Mouse (Mus musculus) CH12.LX (cell line): ENCODE measurements around the gene Tnfsf4. TPM values are rescaled to one million over a fixed set of nuclear protein-coding genes. Genes with fewer than 3 reads are reported as not detected.

Source experiments
- DNase-seq: peaks from one replicate; pipeline ENCODE4 v3.0.0-alpha.2; 2013; ENCODE audit errors: extremely low read depth
- H3K27ac ChIP-seq: 2 replicates; pipeline ENCODE4 v1.5.1; 2012; ENCODE audit warnings: low read depth, mild to moderate bottlenecking, control low read depth, moderate library complexity; ENCODE audit not compliant: insufficient read depth
- H3K27me3 ChIP-seq: replicated peaks from 2 replicates; pipeline ENCODE3; 2012; ENCODE audit warnings: inconsistent platforms
- H3K36me3 ChIP-seq, 2 experiments: replicated peaks in 1 of 2; 2 replicates each; pipeline versions ENCODE3 to v1.6.1; 2012; ENCODE audit warnings: inconsistent platforms in 1 of 2, low read length in 1 of 2, mild to moderate bottlenecking in 1 of 2, mixed read lengths in 1 of 2, moderate library complexity in 1 of 2; ENCODE audit not compliant: control insufficient read depth in 1 of 2, insufficient read depth in 1 of 2
- H3K4me1 ChIP-seq, 2 experiments: 2 replicates each; pipeline ENCODE4 v1.6.1; 2012; ENCODE audit warnings: inconsistent platforms in 1 of 2, moderate library complexity in 1 of 2; ENCODE audit not compliant: insufficient read depth in 2 of 2, control insufficient read depth in 1 of 2
- H3K4me2 ChIP-seq: 2 replicates; pipeline ENCODE4 v1.6.1; 2012; ENCODE audit warnings: low read depth, mild to moderate bottlenecking, control low read depth; ENCODE audit not compliant: poor library complexity, insufficient read depth, severe bottlenecking
- H3K4me3 ChIP-seq, 3 experiments: fragments of 150-350 bp in 1 of 3; sonication (generic) in 1 of 3; replicated peaks in 1 of 3; 2 replicates each; pipeline versions ENCODE3 to v1.5.1; 2011 to 2012; ENCODE audit warnings: low read depth in 2 of 3, low read length in 2 of 3, mild to moderate bottlenecking in 2 of 3, moderate library complexity in 2 of 3, control low read depth in 1 of 3, improper control_type of control experiment in 1 of 3, inconsistent platforms in 1 of 3, mixed read lengths in 1 of 3; ENCODE audit not compliant: poor library complexity in 1 of 3
- H3K79me2 ChIP-seq: replicated peaks from 2 replicates; pipeline ENCODE4 v1.6.1; 2012; ENCODE audit warnings: mild to moderate bottlenecking, moderate library complexity; ENCODE audit not compliant: control insufficient read depth, poor library complexity, insufficient read depth, severe bottlenecking; ENCODE audit errors: extremely low read depth
- H3K9ac ChIP-seq: 2 replicates; pipeline ENCODE4 v1.6.1; 2012; ENCODE audit warnings: low read depth, mild to moderate bottlenecking, control low read depth, moderate library complexity; ENCODE audit not compliant: insufficient read depth
- H3K9me3 ChIP-seq: replicated peaks from 2 replicates; pipeline ENCODE3; 2012; ENCODE audit warnings: low read length, inconsistent platforms, mixed read lengths
- CTCF ChIP-seq, 2 experiments: IDR thresholded peaks in 1 of 2; conservative IDR thresholded peaks in 1 of 2; 2 replicates each; pipeline ENCODE4 v1.5.1; 2011 to 2012; ENCODE audit warnings: low read depth in 2 of 2, low read length in 2 of 2, improper control_type of control experiment in 1 of 2, inconsistent platforms in 1 of 2, mild to moderate bottlenecking in 1 of 2, moderate library complexity in 1 of 2
- EP300 ChIP-seq: IDR thresholded peaks from 2 replicates; pipeline ENCODE4 v1.6.1; 2011; ENCODE audit warnings: low read length, improper control_type of control experiment
- IRF4 ChIP-seq: IDR thresholded peaks from 2 replicates; pipeline ENCODE4 v1.6.1; 2014; ENCODE audit warnings: low read depth, mild to moderate bottlenecking, inconsistent platforms, low read length, improper control_type of control experiment
- KAT2A ChIP-seq: IDR thresholded peaks from 2 replicates; pipeline ENCODE4 v1.6.1; 2012; ENCODE audit warnings: low read length, improper control_type of control experiment, inconsistent platforms; ENCODE audit not compliant: insufficient replicate concordance
- MAX ChIP-seq: IDR thresholded peaks from 2 replicates; pipeline ENCODE4 v1.6.1; 2011; ENCODE audit warnings: low read length, improper control_type of control experiment
- MEF2A ChIP-seq: IDR thresholded peaks from 2 replicates; pipeline ENCODE4 v1.6.1; 2014; ENCODE audit warnings: low read depth, mild to moderate bottlenecking, inconsistent platforms, low read length, improper control_type of control experiment, borderline replicate concordance
- MYC ChIP-seq: IDR thresholded peaks from 2 replicates; pipeline ENCODE4 v1.6.1; 2011; ENCODE audit warnings: low read depth, mild to moderate bottlenecking, improper control_type of control experiment, low read length
- NELFE ChIP-seq: IDR thresholded peaks from 2 replicates; pipeline ENCODE4 v1.6.1; 2011; ENCODE audit warnings: low read depth, low read length, improper control_type of control experiment
- PAX5 ChIP-seq: IDR thresholded peaks from 2 replicates; pipeline ENCODE4 v1.6.1; 2012; ENCODE audit warnings: low read length, inconsistent platforms, mixed read lengths
- RCOR1 ChIP-seq: conservative IDR thresholded peaks from 2 replicates; pipeline ENCODE4 v1.6.1; 2012; ENCODE audit warnings: low read depth, mild to moderate bottlenecking, inconsistent platforms, low read length, improper control_type of control experiment
- SMC3 ChIP-seq: IDR thresholded peaks from 2 replicates; pipeline ENCODE4 v1.6.1; 2011; ENCODE audit warnings: low read depth, low read length, improper control_type of control experiment
- TBP ChIP-seq: conservative IDR thresholded peaks from 2 replicates; pipeline ENCODE4 v1.6.1; 2011; ENCODE audit warnings: low read depth, low read length, improper control_type of control experiment
- UBTF ChIP-seq: IDR thresholded peaks from 2 replicates; pipeline ENCODE4 v1.6.1; 2012; ENCODE audit warnings: low read depth, mild to moderate bottlenecking, inconsistent platforms, low read length, improper control_type of control experiment, moderate library complexity
- USF1 ChIP-seq: IDR thresholded peaks from 2 replicates; pipeline ENCODE4 v1.6.1; 2014; ENCODE audit warnings: low read depth, mild to moderate bottlenecking, inconsistent platforms, low read length, improper control_type of control experiment
- USF2 ChIP-seq: conservative IDR thresholded peaks from 2 replicates; pipeline ENCODE4 v1.6.1; 2011; ENCODE audit warnings: low read depth, low read length, improper control_type of control experiment
- ZNF384 ChIP-seq: IDR thresholded peaks from 2 replicates; pipeline ENCODE4 v1.6.1; 2012; ENCODE audit warnings: low read depth, low read length, improper control_type of control experiment, inconsistent platforms
- dilution Hi-C: fragments of 300-500 bp; cut with MboI; formaldehyde crosslinking; loops from 2 replicates; pipeline ENCODE4 v1.14.3; 2020; ENCODE audit warnings: low sequenced_read_pairs; ENCODE audit not compliant: extremely low pct_unique_long_range_greater_than_20kb, extremely low pct_ligation_motif_present
- in situ Hi-C: fragments of 300-500 bp; cut with MboI; formaldehyde crosslinking; loops from 3 replicates; pipeline ENCODE4 v1.14.3; 2019; ENCODE audit warnings: low sequenced_read_pairs, low pct_ligation_motif_present, low pct_unique_long_range_greater_than_20kb, mixed read lengths
- polyA plus RNA-seq: library from polyadenylated mRNA; unstranded; fragments of >175 nt; gene quantifications from 2 replicates; pipeline ENCODE4 v1.2.1, GENCODE M21; 2012; ENCODE audit warnings: low read depth; ENCODE audit not compliant: insufficient read length
- total RNA-seq, 2 experiments: library from RNA; depleted of rRNA; stranded (reverse); fragments of 300-350 nt in 1 of 2; fragments of >200 nt in 1 of 2; gene quantifications; 2 replicates each; pipeline ENCODE4 v1.2.3; 2012 to 2014

Gene Tnfsf4
- total and polyA plus RNA-seq, 3 experiments, result 0.08 to 0.15 TPM; not detected in 1

- dilution Hi-C loops (no loop called here), in situ Hi-C loops (loop anchor here (25.0 kb wide), 1 partner anchor 582 kb away; the partner anchor contains the start of gene Pigc)
- Histone ChIP-seq H3K36me3 (no peaks in the 10 kb centered on the region), H3K4me2 (peak overlapping the region; percentile 46; the same call in 1 of the 2 replicates), H3K79me2 (no peaks in the 10 kb centered on the region)
- TF ChIP-seq IRF4 (no peak), PAX5 (no peak)
- TF ChIP-seq, all 38 proteins: peak for 0
- Histone ChIP-seq H3K4me3 (no peak overlapping the region), H3K9me3 (peaks cover 4% of the 10 kb centered on the region), H3K9ac (no peak overlapping the region), H3K4me1 (peaks cover 9 to 43% of the 10 kb centered on the region in 2 experiments), H3K27ac (no peak overlapping the region), H3K27me3 (no peaks in the 10 kb centered on the region)
- no peak for DNase-seq
Observed at GRCm38 (mm10) chr1:161380425-161380780, 14.8 kb upstream of the Tnfsf4 start.

GRCm38 (mm10) chr1:161390066-161390465, 5.1 kb upstream of the Tnfsf4 start:
- TF ChIP-seq SMC3 (peak; percentile 31), CTCF (conservative IDR thresholded peaks at IDR 0.05 in 1 of 2, IDR thresholded peaks at IDR 0.05 in 1 of 2; ENCODE audit: low read depth in 2 of 2, low read length in 2 of 2) (peak in 1 of 2 experiments; percentile 40; a peak in 2 of 4 replicates), KAT2A (no peak), TBP (no peak), NELFE (no peak), MEF2A (no peak), UBTF (no peak), RCOR1 (no peak), USF1 (no peak), MYC (no peak), EP300 (no peak), MAX (no peak), ZNF384 (no peak), USF2 (no peak)
- Histone ChIP-seq H3K9ac (no peak overlapping the region), H3K4me3 (no peak overlapping the region), H3K27me3 (no peaks in the 10 kb centered on the region), H3K79me2 (no peaks in the 10 kb centered on the region), H3K4me1 (no peaks in the 10 kb centered on the region), H3K36me3 (no peaks in the 10 kb centered on the region), H3K27ac (no peak overlapping the region), H3K9me3 (no peaks in the 10 kb centered on the region), H3K4me2 (no peak overlapping the region)
- DNase-seq, result no peak
- dilution Hi-C loops, result no loop called here
- in situ Hi-C loops, result loop anchor here (25.0 kb wide), 1 partner anchor 572 kb away; the partner anchor contains the start of gene Pigc
